Mouse (Mus musculus) hindbrain, embryonic 12.5 days (tissue): ENCODE data around the gene Ankrd11. TPM values are rescaled to one million over a fixed set of nuclear protein-coding genes. Genes with fewer than 3 reads are reported as not detected.

Experiments used
- ATAC-seq: fragments of 200-750 bp; cut with Nextera tagmentation; 2 replicates; pipeline ENCODE4 v1.8.0; 2017; ENCODE audit warnings: moderate TSS enrichment; ENCODE audit not compliant: low FRiP score
- H3K27ac ChIP-seq: fragments of 300-500 bp; sonication (generic); 2 replicates; pipeline ENCODE4 v1.5.1; 2016; ENCODE audit warnings: mild to moderate bottlenecking
- H3K27me3 ChIP-seq: fragments of 300-500 bp; sonication (generic); 2 replicates; pipeline ENCODE4 v1.6.1; 2016; ENCODE audit warnings: mild to moderate bottlenecking
- H3K36me3 ChIP-seq: fragments of 300-500 bp; sonication (generic); 2 replicates; pipeline ENCODE4 v1.6.1; 2016; ENCODE audit warnings: mild to moderate bottlenecking
- H3K4me1 ChIP-seq: fragments of 300-500 bp; sonication (generic); 2 replicates; pipeline ENCODE4 v1.6.1; 2016
- H3K4me2 ChIP-seq: fragments of 300-500 bp; sonication (generic); replicated peaks from 2 replicates; pipeline ENCODE4 v1.6.1; 2016; ENCODE audit warnings: mild to moderate bottlenecking
- H3K4me3 ChIP-seq: fragments of 300-500 bp; sonication (generic); 2 replicates; pipeline ENCODE4 v1.5.1; 2016; ENCODE audit warnings: mild to moderate bottlenecking
- H3K9ac ChIP-seq: fragments of 300-500 bp; sonication (generic); 2 replicates; pipeline ENCODE4 v1.6.1; 2016; ENCODE audit warnings: mild to moderate bottlenecking, moderate library complexity
- H3K9me3 ChIP-seq: fragments of 300-500 bp; sonication (generic); replicated peaks from 2 replicates; pipeline ENCODE4 v1.6.1; 2016; ENCODE audit warnings: mild to moderate bottlenecking
- WGBS: fragments of 180-500 bp; shearing (Covaris S2); methylation state at CpG from one replicate; pipeline ENCODE4 v1.1.7; 2016; 5-methylcytosine and 5-hydroxymethylcytosine counted together
- polyA plus RNA-seq: library from polyadenylated mRNA; unstranded; fragments of >200 nt; fragmentation: Nextera tagmentation; extraction: Ambion mirVana; gene quantifications from 2 replicates; pipeline ENCODE4 v1.2.1, GENCODE M21; 2016

Gene Ankrd11
- polyA plus RNA-seq, 1 experiment from 2014 or later = 90.1 TPM

GRCm38 (mm10) chr8:123020084-123020483, 22.0 kb downstream of the Ankrd11 start:
- Histone ChIP-seq H3K4me3 (no peak overlapping the region), H3K27ac (no peak overlapping the region), H3K36me3 (no peaks in the 10 kb centered on the region; the same call in 1 of the 2 replicates), H3K4me2 (no peak overlapping the region), H3K4me1 (peaks cover 13% of the 10 kb centered on the region), H3K27me3 (no peaks in the 10 kb centered on the region), H3K9ac (no peak overlapping the region), H3K9me3 (no peaks in the 10 kb centered on the region)
- ATAC-seq = no peak
- WGBS = 84% methylated on average over 2 of the region's 2 CpGs

DNA sequence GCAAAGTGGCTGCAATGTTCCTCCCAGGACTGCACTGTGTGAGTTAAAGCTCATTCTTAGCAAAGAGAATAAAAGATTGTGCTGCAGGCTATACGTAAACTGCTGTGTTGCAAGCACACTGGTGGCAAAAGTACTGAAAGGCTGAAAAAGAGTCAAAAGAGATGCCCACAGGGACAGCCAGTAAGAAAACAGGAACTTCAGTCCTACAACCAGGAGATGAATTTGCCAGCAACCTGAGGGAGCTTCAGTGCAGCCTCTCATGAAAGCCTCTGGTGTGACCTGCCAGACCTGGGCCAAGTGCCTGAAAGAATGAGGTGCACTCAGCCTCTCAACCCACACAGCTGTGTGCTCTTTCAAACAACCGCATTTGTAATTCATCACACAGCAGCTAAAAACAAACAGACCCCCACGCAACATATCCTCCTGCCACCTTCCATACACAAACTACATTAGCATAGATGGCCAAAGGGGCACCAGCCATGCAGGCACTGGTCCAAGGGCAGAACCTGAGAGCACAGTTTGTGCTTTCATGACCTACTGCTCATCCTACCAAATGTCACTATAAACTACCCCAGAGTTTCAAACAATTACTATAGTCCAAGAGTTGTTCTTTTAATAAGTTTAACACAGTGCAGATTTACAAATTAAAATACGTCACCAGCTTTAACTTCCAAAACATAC, 23.5 kb downstream of the Ankrd11 start:
- 65% methylated on average over 4 of the region's 4 CpGs for WGBS
- H3K9me3 ChIP-seq = no peaks in the 10 kb centered on the region
- no peak overlapping the region for H3K4me2 ChIP-seq
- H3K4me1 ChIP-seq = peaks cover 13% of the 10 kb centered on the region
- H3K36me3 ChIP-seq = no peaks in the 10 kb centered on the region; the same call in 1 of the 2 replicates
- H3K27me3 ChIP-seq = no peaks in the 10 kb centered on the region
- H3K27ac ChIP-seq = no peak overlapping the region
- no peak overlapping the region for H3K4me3 ChIP-seq
- ATAC-seq = no peak
- no peak overlapping the region for H3K9ac ChIP-seq

DNA sequence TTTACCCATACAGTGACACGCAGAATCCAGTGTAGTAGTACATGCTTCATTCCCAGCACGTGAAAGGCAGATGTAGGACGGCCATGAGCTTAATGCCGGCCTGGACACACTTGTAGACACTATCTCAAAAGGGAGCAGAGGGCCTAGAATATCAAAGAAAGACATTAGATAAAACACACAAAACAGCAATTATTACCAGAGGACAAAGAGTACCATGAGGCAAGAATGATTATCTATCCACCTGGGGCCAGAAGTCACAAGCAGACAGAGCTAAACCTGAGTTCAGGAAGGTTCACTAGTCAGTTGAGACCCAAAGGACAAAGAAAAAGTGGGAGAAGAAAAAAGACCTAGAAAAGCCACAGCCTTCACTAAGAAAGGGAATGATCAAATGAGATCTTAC, 24.9 kb downstream of the Ankrd11 start:
- no peaks in the 10 kb centered on the region for H3K27me3 ChIP-seq
- H3K27ac ChIP-seq = no peak overlapping the region
- H3K9me3 ChIP-seq = no peaks in the 10 kb centered on the region
- H3K4me2 ChIP-seq = no peak overlapping the region
- ATAC-seq = no peak
- 96% methylated on average over 4 of the region's 4 CpGs for WGBS
- peaks cover 13% of the 10 kb centered on the region for H3K4me1 ChIP-seq
- no peak overlapping the region for H3K4me3 ChIP-seq
- no peak overlapping the region for H3K9ac ChIP-seq
- H3K36me3 ChIP-seq = no peaks in the 10 kb centered on the region; the same call in 1 of the 2 replicates

GRCm38 (mm10) chr8:123015074-123015473, 27.0 kb downstream of the Ankrd11 start:
- peaks cover 10% of the 10 kb centered on the region for H3K4me1 ChIP-seq
- ATAC-seq = no peak
- no peaks in the 10 kb centered on the region; the same call in 1 of the 2 replicates for H3K36me3 ChIP-seq
- H3K27me3 ChIP-seq = no peaks in the 10 kb centered on the region
- no peak overlapping the region for H3K4me2 ChIP-seq
- H3K9me3 ChIP-seq = no peaks in the 10 kb centered on the region
- H3K4me3 ChIP-seq = no peak overlapping the region
- H3K27ac ChIP-seq = no peak overlapping the region
- WGBS = 91% methylated on average over 3 of the region's 3 CpGs
- H3K9ac ChIP-seq = no peak overlapping the region

DNA sequence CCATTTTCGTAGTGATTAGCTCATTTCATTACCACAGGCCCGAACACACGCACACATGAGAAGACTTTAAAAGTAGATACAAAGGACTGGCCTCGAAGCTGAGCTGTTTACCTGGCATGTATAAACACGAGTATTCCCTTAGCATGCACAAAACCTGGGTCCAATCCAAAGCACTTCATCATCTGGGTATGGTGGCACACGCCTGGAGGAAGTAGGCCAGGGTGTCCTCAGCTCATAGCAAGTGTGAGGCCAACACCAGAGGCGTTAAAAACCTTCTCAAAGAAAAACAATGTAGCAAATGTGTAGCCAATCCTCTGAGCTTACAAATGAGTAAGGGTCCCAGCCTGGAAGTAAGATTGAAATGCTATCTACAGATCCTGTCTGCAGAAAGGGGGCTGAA, 27.6 kb downstream of the Ankrd11 start:
- WGBS = 90% methylated on average over 7 of the region's 7 CpGs
- H3K4me2 ChIP-seq = no peak overlapping the region
- ATAC-seq = no peak
- H3K27ac ChIP-seq = no peak overlapping the region
- no peaks in the 10 kb centered on the region for H3K27me3 ChIP-seq
- peaks cover 10% of the 10 kb centered on the region for H3K4me1 ChIP-seq
- no peaks in the 10 kb centered on the region; the same call in 1 of the 2 replicates for H3K36me3 ChIP-seq
- H3K9me3 ChIP-seq = no peaks in the 10 kb centered on the region
- H3K4me3 ChIP-seq = no peak overlapping the region
- H3K9ac ChIP-seq = no peak overlapping the region

DNA sequence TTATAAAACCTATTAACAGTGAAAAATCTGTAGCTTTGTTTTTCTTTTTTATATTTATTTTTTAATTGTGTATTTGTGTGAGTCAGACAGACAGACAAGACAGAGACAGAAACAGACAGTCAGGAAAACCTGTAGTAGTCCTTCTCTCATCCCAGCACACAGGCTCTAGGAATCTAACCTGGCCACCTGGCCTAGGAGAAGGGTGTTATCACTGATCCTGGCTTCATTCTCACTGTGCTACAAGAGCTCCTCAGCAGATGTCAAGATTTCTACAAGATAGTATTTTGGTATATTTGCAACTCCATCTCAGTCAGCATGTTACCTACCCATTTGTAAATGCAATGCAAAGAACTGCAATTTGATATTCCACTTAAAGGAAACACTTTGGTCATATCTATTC, 30.8 kb downstream of the Ankrd11 start:
- no peaks in the 10 kb centered on the region for H3K27me3 ChIP-seq
- H3K4me2 ChIP-seq = no peak overlapping the region
- no peak overlapping the region for H3K27ac ChIP-seq
- H3K9ac ChIP-seq = no peak overlapping the region
- no peak for ATAC-seq
- H3K9me3 ChIP-seq = no peaks in the 10 kb centered on the region
- no peaks in the 10 kb centered on the region for H3K4me1 ChIP-seq
- H3K4me3 ChIP-seq = no peak overlapping the region
- no peaks in the 10 kb centered on the region for H3K36me3 ChIP-seq

DNA sequence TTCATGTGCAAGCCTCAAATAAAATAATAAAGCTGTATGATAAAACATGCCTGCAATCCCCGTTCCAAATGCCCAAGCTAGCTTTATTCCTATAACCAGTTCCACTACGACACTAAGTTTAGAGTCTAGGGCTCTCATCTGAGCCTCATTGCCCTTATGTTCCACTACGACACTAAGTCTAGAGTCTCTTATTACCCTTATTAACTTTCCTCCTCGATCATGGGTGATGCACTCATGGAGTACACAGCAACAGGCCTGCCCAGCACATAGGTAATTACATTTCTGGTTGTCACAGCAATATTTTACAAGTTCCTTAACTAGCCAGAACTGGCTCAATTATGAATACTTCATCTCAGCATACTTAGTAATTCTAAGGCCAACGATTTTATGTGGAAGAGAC, 36.3 kb downstream of the Ankrd11 start:
- H3K27ac ChIP-seq = no peak overlapping the region
- no peaks in the 10 kb centered on the region for H3K36me3 ChIP-seq
- no peak overlapping the region for H3K4me3 ChIP-seq
- ATAC-seq = no peak
- H3K27me3 ChIP-seq = no peaks in the 10 kb centered on the region
- no peak overlapping the region for H3K9ac ChIP-seq
- WGBS = 86% methylated on average over 5 of the region's 5 CpGs
- H3K4me1 ChIP-seq = peaks cover 14% of the 10 kb centered on the region
- H3K4me2 ChIP-seq = no peak overlapping the region
- no peaks in the 10 kb centered on the region for H3K9me3 ChIP-seq

- Histone ChIP-seq H3K4me1 (peaks cover 14% of the 10 kb centered on the region), H3K9me3 (no peaks in the 10 kb centered on the region), H3K4me2 (no peak overlapping the region), H3K4me3 (no peak overlapping the region), H3K36me3 (no peaks in the 10 kb centered on the region), H3K27ac (no peak overlapping the region), H3K9ac (no peak overlapping the region), H3K27me3 (no peaks in the 10 kb centered on the region)
- 73% methylated on average over 3 of the region's 3 CpGs for WGBS
- no peak for ATAC-seq
Measured at GRCm38 (mm10) chr8:123005328-123005727, 36.7 kb downstream of the Ankrd11 start.

GRCm38 (mm10) chr8:123004033-123004922, 37.8 kb downstream of the Ankrd11 start:
- H3K36me3 ChIP-seq = no peaks in the 10 kb centered on the region
- no peak overlapping the region for H3K9ac ChIP-seq
- no peaks in the 10 kb centered on the region for H3K9me3 ChIP-seq
- H3K4me2 ChIP-seq = no peak overlapping the region
- 0 out of 2 replicates have a peak overlapping the region, but pooled peaks have one; percentile 5 for H3K27ac ChIP-seq
- 69% methylated on average over 14 of the region's 14 CpGs for WGBS
- H3K4me3 ChIP-seq = no peak overlapping the region
- ATAC-seq = no peak
- no peaks in the 10 kb centered on the region for H3K27me3 ChIP-seq
- peaks cover 14% of the 10 kb centered on the region for H3K4me1 ChIP-seq

GRCm38 (mm10) chr8:123000311-123000710, 41.8 kb downstream of the Ankrd11 start:
- Histone ChIP-seq H3K27me3 (no peaks in the 10 kb centered on the region), H3K36me3 (no peaks in the 10 kb centered on the region), H3K4me1 (peaks cover 11% of the 10 kb centered on the region), H3K27ac (no peak overlapping the region), H3K9me3 (no peaks in the 10 kb centered on the region), H3K9ac (no peak overlapping the region), H3K4me3 (no peak overlapping the region), H3K4me2 (no peak overlapping the region)
- ATAC-seq = no peak
- WGBS = 82% methylated on average over 2 of the region's 2 CpGs

DNA sequence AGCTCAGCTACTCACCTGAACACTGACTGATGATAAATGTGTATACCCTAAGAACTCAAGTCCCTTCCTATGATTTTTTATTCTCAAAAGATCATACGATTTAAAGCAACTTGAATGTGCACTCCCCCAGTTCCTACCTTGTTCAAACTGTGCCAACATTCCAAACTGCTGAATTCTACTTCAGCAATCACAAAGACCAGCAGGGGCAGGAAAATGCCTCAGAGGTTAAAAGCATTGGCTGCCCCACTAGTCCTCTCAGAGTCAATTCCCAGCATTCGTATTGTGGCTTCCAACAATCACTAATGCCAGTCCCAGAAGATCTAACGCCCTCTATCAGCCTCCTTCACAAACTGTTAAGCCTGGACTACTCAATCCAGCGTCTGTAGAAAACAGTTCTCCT, 44.1 kb downstream of the Ankrd11 start:
- Histone ChIP-seq H3K9me3 (no peaks in the 10 kb centered on the region), H3K27me3 (no peaks in the 10 kb centered on the region), H3K4me3 (no peak overlapping the region), H3K27ac (no peak overlapping the region), H3K4me2 (no peak overlapping the region), H3K36me3 (no peaks in the 10 kb centered on the region), H3K9ac (no peak overlapping the region), H3K4me1 (peaks cover 6% of the 10 kb centered on the region; the same call in 1 of the 2 replicates)
- 85% methylated on average over 4 of the region's 4 CpGs for WGBS
- no peak for ATAC-seq

- 70% methylated on average over 5 of the region's 5 CpGs for WGBS
- H3K36me3 ChIP-seq = no peaks in the 10 kb centered on the region
- H3K4me3 ChIP-seq = no peak overlapping the region
- H3K27ac ChIP-seq = no peak overlapping the region
- peaks cover 13% of the 10 kb centered on the region; the same call in 1 of the 2 replicates for H3K4me1 ChIP-seq
- no peak for ATAC-seq
- no peak overlapping the region for H3K4me2 ChIP-seq
- no peaks in the 10 kb centered on the region for H3K27me3 ChIP-seq
- no peak overlapping the region for H3K9ac ChIP-seq
- H3K9me3 ChIP-seq = no peaks in the 10 kb centered on the region
Measured at GRCm38 (mm10) chr8:122993740-122994139, 48.3 kb downstream of the Ankrd11 start.
